Mouse (Mus musculus) forebrain, embryonic 14.5 days (tissue): ENCODE measurements around the gene Cenpt. TPM values are rescaled to one million over a fixed set of nuclear protein-coding genes. Genes with fewer than 3 reads are reported as not detected.

Experiments
- ATAC-seq: fragments of 200-750 bp; cut with Nextera tagmentation; 2 replicates; pipeline ENCODE4 v1.8.0; 2017; ENCODE audit warnings: mild to moderate bottlenecking, moderate library complexity
- DNase-seq: peaks from one replicate; pipeline ENCODE4 v3.0.0-alpha.2; 2015; ENCODE audit warnings: low spot score
- H3K27ac ChIP-seq: fragments of 300-500 bp; sonication (generic); 2 replicates; pipeline ENCODE4 v1.5.1; 2014; ENCODE audit warnings: low read depth, mild to moderate bottlenecking, control low read depth, low read length, moderate library complexity
- H3K27me3 ChIP-seq: fragments of 300-500 bp; sonication (generic); replicated peaks from 2 replicates; pipeline ENCODE4 v1.6.1; 2014; ENCODE audit warnings: low read length, control low read depth, mixed read lengths; ENCODE audit not compliant: control insufficient read depth, insufficient read depth
- H3K36me3 ChIP-seq: fragments of 300-500 bp; sonication (generic); 2 replicates; pipeline ENCODE4 v1.6.1; 2014; ENCODE audit warnings: low read length, control low read depth; ENCODE audit not compliant: control insufficient read depth, insufficient read depth
- H3K4me1 ChIP-seq: fragments of 300-500 bp; sonication (generic); 2 replicates; pipeline ENCODE4 v1.6.1; 2014; ENCODE audit warnings: antibody characterized with exemption, low read length, control low read depth; ENCODE audit not compliant: control insufficient read depth, insufficient read depth
- H3K4me2 ChIP-seq: fragments of 300-500 bp; sonication (generic); 2 replicates; pipeline ENCODE4 v1.6.1; 2014; ENCODE audit warnings: mild to moderate bottlenecking, control low read depth, low read length
- H3K4me3 ChIP-seq: fragments of 300-500 bp; sonication (generic); 2 replicates; pipeline ENCODE4 v1.5.1; 2014; ENCODE audit warnings: low read depth, low read length, control low read depth
- H3K9ac ChIP-seq: fragments of 300-500 bp; sonication (generic); 2 replicates; pipeline ENCODE4 v1.6.1; 2014; ENCODE audit warnings: mild to moderate bottlenecking, low read length, control low read depth, moderate library complexity
- H3K9me3 ChIP-seq: fragments of 300-500 bp; sonication (generic); replicated peaks from 2 replicates; pipeline ENCODE4 v1.6.1; 2016; ENCODE audit warnings: low read length, control low read depth, mixed read lengths; ENCODE audit not compliant: control insufficient read depth
- WGBS: fragments of 180-500 bp; shearing (Covaris S2); extraction: QIAGEN DNeasy Blood & Tissue Kit; methylation state at CpG from one replicate; pipeline ENCODE4 v1.1.7; 2014; 5-methylcytosine and 5-hydroxymethylcytosine counted together
- polyA plus RNA-seq: library from polyadenylated mRNA; unstranded; fragments of >200 nt; fragmentation: Nextera tagmentation; extraction: Ambion mirVana; gene quantifications from 2 replicates; pipeline ENCODE4 v1.2.1, GENCODE M21; 2014

Gene Cenpt
- polyA plus RNA-seq, 1 experiment from 2014 or later, result 50.7 TPM

- H3K4me1 ChIP-seq, result no peaks in the 10 kb centered on the region
- H3K9ac ChIP-seq, result no peak overlapping the region
- H3K9me3 ChIP-seq, result no peaks in the 10 kb centered on the region
- DNase-seq (no peak), ATAC-seq (no peak)
- WGBS, result 99% methylated on average over 6 of the region's 6 CpGs
- no peak overlapping the region for H3K4me2 ChIP-seq
- peaks cover 26% of the 10 kb centered on the region; the same call in 1 of the 2 replicates for H3K36me3 ChIP-seq
- no peak overlapping the region for H3K27ac ChIP-seq
- H3K4me3 ChIP-seq, result no peak overlapping the region
- H3K27me3 ChIP-seq, result no peaks in the 10 kb centered on the region
Measured at GRCm38 (mm10) chr8:105813241-105813640, 39.8 kb downstream of the Cenpt start.

DNA sequence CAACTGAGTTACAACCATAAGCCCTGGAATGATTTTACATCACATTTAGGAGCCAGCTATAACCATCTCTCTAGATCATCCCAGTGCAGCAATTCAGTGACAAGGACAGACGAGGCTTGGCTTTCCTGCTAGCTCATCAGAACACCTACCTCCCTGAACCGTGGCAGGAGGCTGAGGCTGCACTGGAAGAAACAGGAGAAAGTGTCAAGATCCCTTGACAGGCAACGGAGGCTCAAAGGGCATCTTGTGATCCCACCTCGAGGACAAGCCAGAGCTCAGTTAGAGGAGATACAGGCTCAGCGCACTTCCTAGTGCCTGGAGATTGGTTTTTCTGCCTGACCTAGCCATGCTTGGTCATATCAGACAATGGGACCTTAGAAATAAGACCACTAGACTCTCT is 40.6 kb downstream of the Cenpt start:
- Histone ChIP-seq H3K36me3 (peaks cover 26% of the 10 kb centered on the region; the same call in 1 of the 2 replicates), H3K9me3 (no peaks in the 10 kb centered on the region), H3K4me2 (no peak overlapping the region), H3K4me1 (no peaks in the 10 kb centered on the region), H3K27ac (no peak overlapping the region), H3K4me3 (no peak overlapping the region), H3K27me3 (no peaks in the 10 kb centered on the region), H3K9ac (no peak overlapping the region)
- ATAC-seq, result no peak
- 91% methylated on average over 5 of the region's 5 CpGs for WGBS
- DNase-seq, result no peak

DNA sequence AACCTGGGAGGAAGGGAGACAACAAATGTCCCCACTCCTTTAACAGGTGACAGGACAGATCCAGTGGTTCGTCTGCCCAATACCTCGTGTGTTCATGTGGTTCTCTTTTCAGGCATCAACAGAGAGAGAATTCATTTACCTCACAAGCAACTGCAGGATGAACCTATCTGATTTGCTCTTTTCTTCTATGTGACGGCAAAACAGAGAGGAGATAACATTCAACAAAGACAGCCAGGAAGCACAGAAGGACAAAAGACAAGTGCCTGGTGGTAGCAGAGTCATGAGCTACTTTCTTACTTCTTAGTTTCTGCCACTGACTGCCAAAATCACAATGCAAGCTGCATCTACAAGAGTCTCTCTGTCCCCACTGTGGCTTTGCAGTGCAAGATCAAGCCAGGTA is 41.5 kb downstream of the Cenpt start:
- no peaks in the 10 kb centered on the region for H3K4me1 ChIP-seq
- peaks cover 26% of the 10 kb centered on the region; the same call in 1 of the 2 replicates for H3K36me3 ChIP-seq
- no peaks in the 10 kb centered on the region for H3K27me3 ChIP-seq
- H3K4me3 ChIP-seq, result no peak overlapping the region
- no peak overlapping the region for H3K27ac ChIP-seq
- ATAC-seq, result no peak
- no peaks in the 10 kb centered on the region for H3K9me3 ChIP-seq
- H3K4me2 ChIP-seq, result no peak overlapping the region
- 74% methylated on average over 3 of the region's 3 CpGs for WGBS
- H3K9ac ChIP-seq, result no peak overlapping the region
- DNase-seq, result no peak

GRCm38 (mm10) chr8:105811061-105811460 is 42.0 kb downstream of the Cenpt start:
- Histone ChIP-seq H3K27ac (no peak overlapping the region), H3K4me1 (no peaks in the 10 kb centered on the region), H3K27me3 (no peaks in the 10 kb centered on the region), H3K9me3 (no peaks in the 10 kb centered on the region), H3K4me3 (no peak overlapping the region), H3K4me2 (no peak overlapping the region), H3K9ac (no peak overlapping the region), H3K36me3 (peaks cover 26% of the 10 kb centered on the region; the same call in 1 of the 2 replicates)
- ATAC-seq, result no peak
- DNase-seq, result no peak
- WGBS, result 87% methylated on average over 10 of the region's 10 CpGs

GRCm38 (mm10) chr8:105810245-105810786 is 42.8 kb downstream of the Cenpt start:
- WGBS, result 91% methylated on average over 6 of the region's 6 CpGs
- no peaks in the 10 kb centered on the region for H3K9me3 ChIP-seq
- H3K9ac ChIP-seq, result no peak overlapping the region
- peaks cover 27% of the 10 kb centered on the region for H3K36me3 ChIP-seq
- no peaks in the 10 kb centered on the region for H3K4me1 ChIP-seq
- H3K27me3 ChIP-seq, result no peaks in the 10 kb centered on the region
- DNase-seq (no peak), ATAC-seq (no peak)
- no peak overlapping the region for H3K4me3 ChIP-seq
- H3K27ac ChIP-seq, result no peak overlapping the region
- no peak overlapping the region for H3K4me2 ChIP-seq

DNA sequence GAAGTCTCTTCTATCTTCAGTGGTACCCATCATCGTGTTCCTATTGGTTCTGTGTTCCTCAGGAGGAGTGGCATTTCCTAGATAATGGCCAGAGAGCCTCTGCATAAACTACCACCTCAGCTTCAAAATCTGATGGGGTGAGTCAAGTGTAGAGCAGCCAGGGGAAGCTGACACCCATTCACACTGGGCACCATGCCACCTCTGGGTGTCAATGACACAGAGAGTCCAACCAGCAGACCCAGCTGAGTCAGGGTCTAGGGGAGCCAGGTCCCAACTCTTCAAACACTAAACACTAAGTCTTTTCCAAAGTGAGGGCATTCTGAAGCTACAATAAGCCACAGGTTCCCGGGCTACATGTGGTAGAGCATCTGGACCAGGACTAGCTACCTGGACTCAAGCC is 44.6 kb downstream of the Cenpt start:
- Histone ChIP-seq H3K36me3 (peaks cover 42% of the 10 kb centered on the region), H3K4me1 (no peaks in the 10 kb centered on the region), H3K27ac (no peak overlapping the region), H3K9ac (no peak overlapping the region), H3K27me3 (no peaks in the 10 kb centered on the region), H3K4me3 (no peak overlapping the region), H3K4me2 (no peak overlapping the region), H3K9me3 (no peaks in the 10 kb centered on the region)
- DNase-seq, result no peak
- ATAC-seq, result no peak
- WGBS, result 94% methylated on average over 2 of the region's 2 CpGs

GRCm38 (mm10) chr8:105807766-105808165 is 45.3 kb downstream of the Cenpt start:
- WGBS, result 90% methylated on average over 5 of the region's 5 CpGs
- no peak overlapping the region for H3K9ac ChIP-seq

DNA sequence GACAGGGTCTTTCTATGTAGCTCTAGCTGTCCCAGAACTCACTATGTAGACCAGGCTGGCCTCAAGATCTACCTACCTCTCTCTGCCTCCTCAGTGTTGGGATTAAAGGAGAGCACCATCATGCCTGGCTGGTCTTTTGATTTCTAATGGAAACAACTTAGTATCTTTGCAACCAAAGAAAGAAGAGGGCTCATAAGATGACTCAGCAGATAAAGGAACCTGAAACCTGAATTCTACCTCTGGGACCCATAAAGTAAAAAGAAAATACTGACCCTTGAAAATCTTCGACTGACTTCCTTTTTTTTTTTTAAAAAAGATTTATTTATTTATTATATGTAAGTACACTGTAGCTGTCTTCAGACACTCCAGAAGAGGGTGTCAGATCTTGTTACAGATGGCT is 47.1 kb downstream of the Cenpt start:
- no peak for ATAC-seq
- Histone ChIP-seq H3K4me1 (no peaks in the 10 kb centered on the region), H3K9ac (no peak overlapping the region), H3K36me3 (peaks cover 27% of the 10 kb centered on the region), H3K4me3 (no peak overlapping the region), H3K27ac (no peak overlapping the region), H3K27me3 (no peaks in the 10 kb centered on the region), H3K9me3 (no peaks in the 10 kb centered on the region), H3K4me2 (no peak overlapping the region)
- DNase-seq, result no peak
- 91% methylated on average over 1 of the region's 1 CpGs for WGBS

More at GRCm38 (mm10) chr8:105807766-105808165, 45.3 kb downstream of the Cenpt start:
- ATAC-seq (no peak), DNase-seq (no peak)
- Histone ChIP-seq H3K36me3 (peaks cover 41% of the 10 kb centered on the region), H3K4me2 (no peak overlapping the region), H3K27me3 (no peaks in the 10 kb centered on the region), H3K9me3 (no peaks in the 10 kb centered on the region), H3K4me1 (no peaks in the 10 kb centered on the region), H3K4me3 (no peak overlapping the region), H3K27ac (no peak overlapping the region)

DNA sequence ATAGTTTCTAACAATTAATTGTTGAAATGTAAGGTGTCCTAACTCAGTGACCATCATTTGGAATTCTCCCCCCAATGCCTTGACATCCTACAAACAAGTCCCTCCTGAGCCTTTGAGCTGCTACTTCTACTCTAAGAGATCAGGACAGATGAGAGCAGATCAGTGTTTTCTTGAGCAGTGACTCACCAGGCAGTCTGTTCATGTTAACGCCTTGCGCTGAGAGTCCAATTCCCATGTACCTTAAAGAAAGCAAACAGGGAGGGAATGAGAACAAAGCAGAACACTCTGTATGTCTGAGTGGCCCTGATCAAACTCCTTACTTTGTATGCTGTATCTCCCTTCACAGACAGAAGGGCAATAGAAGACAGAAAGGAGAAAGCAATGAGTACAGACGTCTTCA is 47.7 kb downstream of the Cenpt start:
- 72% methylated on average over 3 of the region's 3 CpGs for WGBS
- Histone ChIP-seq H3K27me3 (no peaks in the 10 kb centered on the region), H3K4me2 (no peak overlapping the region), H3K4me3 (no peak overlapping the region), H3K9ac (no peak overlapping the region), H3K9me3 (no peaks in the 10 kb centered on the region), H3K27ac (no peak overlapping the region), H3K4me1 (no peaks in the 10 kb centered on the region), H3K36me3 (peaks cover 21% of the 10 kb centered on the region)
- no peak for DNase-seq
- no peak for ATAC-seq
